Mouse (Mus musculus) layer of hippocampus, adult 9-11 months (tissue): ENCODE measurements around the gene Rreb1.

Source experiments
- DNase-seq: peaks from one replicate; pipeline ENCODE4 v3.0.0; 2022

The Rreb1 gene

GRCm38 (mm10) chr13:37959239-37959907 lies 181.2 kb downstream of the Rreb1 start:
- DNase-seq: peak; percentile 63

GRCm38 (mm10) chr13:37959936-37960335 lies 181.7 kb downstream of the Rreb1 start:
- DNase-seq: no peak

GRCm38 (mm10) chr13:37962541-37962940 lies 184.3 kb downstream of the Rreb1 start:
- DNase-seq: no peak

GRCm38 (mm10) chr13:37963354-37964007 lies 185.3 kb downstream of the Rreb1 start:
- DNase-seq: peak; percentile 78

- DNase-seq: peak; percentile 40
Observed at GRCm38 (mm10) chr13:37964128-37965087, 186.2 kb downstream of the Rreb1 start.

GRCm38 (mm10) chr13:37965126-37965914 lies 187.1 kb downstream of the Rreb1 start:
- no peak for DNase-seq

- no peak for DNase-seq
Observed at GRCm38 (mm10) chr13:37966256-37967051, 188.3 kb downstream of the Rreb1 start.

- DNase-seq: no peak
Observed at GRCm38 (mm10) chr13:37967052-37967437, 188.8 kb downstream of the Rreb1 start.

GRCm38 (mm10) chr13:37967565-37967964 lies 189.4 kb downstream of the Rreb1 start:
- DNase-seq: no peak

GRCm38 (mm10) chr13:37969337-37969736 lies 191.1 kb downstream of the Rreb1 start:
- peak; percentile 79 for DNase-seq

GRCm38 (mm10) chr13:37969988-37970387 lies 191.8 kb downstream of the Rreb1 start:
- DNase-seq: peak; percentile 67

- no peak for DNase-seq
Observed at GRCm38 (mm10) chr13:37970887-37971530, 192.8 kb downstream of the Rreb1 start.

GRCm38 (mm10) chr13:37974036-37974435 lies 195.8 kb downstream of the Rreb1 start:
- DNase-seq: no peak

GRCm38 (mm10) chr13:37974731-37975130 lies 196.5 kb downstream of the Rreb1 start:
- no peak for DNase-seq

- no peak for DNase-seq
Observed at GRCm38 (mm10) chr13:37979506-37979905, 201.3 kb downstream of the Rreb1 start.

- no peak for DNase-seq
Observed at GRCm38 (mm10) chr13:37980346-37980745, 202.1 kb downstream of the Rreb1 start.

GRCm38 (mm10) chr13:37981063-37981462 lies 202.9 kb downstream of the Rreb1 start:
- DNase-seq: no peak

- DNase-seq: no peak
Observed at GRCm38 (mm10) chr13:37986166-37986565, 208.0 kb downstream of the Rreb1 start.

- DNase-seq: no peak
Observed at GRCm38 (mm10) chr13:37989701-37990100, 211.5 kb downstream of the Rreb1 start.

- DNase-seq: no peak
Observed at GRCm38 (mm10) chr13:37992638-37993371, 214.6 kb downstream of the Rreb1 start.

GRCm38 (mm10) chr13:37993376-37993703 lies 215.1 kb downstream of the Rreb1 start:
- DNase-seq: no peak
